Mouse (Mus musculus) gonadal fat pad, adult 2 months (tissue): ENCODE measurements around the gene Gpr161. TPM values are rescaled to one million over a fixed set of nuclear protein-coding genes. Genes with fewer than 3 reads are reported as not detected.

Source experiments
- DNase-seq: peaks from one replicate; pipeline ENCODE4 v3.0.0-alpha.2; 2012; ENCODE audit warnings: low read depth
- polyA plus RNA-seq: library from polyadenylated mRNA; depleted of rRNA; stranded (reverse); fragments of >200 nt; gene quantifications from 2 replicates; pipeline ENCODE4 v1.2.3, GENCODE M21; 2012; rRNA removed

Gene Gpr161
- 2.6 and 3.0 TPM in 2 replicates for polyA plus RNA-seq

GRCm38 (mm10) chr1:165295489-165295888 lies at the start of gene Gpr161:
Gene Gpr161, plus strand, starts transcription at chr1:165295789.
- no peak for DNase-seq

DNA sequence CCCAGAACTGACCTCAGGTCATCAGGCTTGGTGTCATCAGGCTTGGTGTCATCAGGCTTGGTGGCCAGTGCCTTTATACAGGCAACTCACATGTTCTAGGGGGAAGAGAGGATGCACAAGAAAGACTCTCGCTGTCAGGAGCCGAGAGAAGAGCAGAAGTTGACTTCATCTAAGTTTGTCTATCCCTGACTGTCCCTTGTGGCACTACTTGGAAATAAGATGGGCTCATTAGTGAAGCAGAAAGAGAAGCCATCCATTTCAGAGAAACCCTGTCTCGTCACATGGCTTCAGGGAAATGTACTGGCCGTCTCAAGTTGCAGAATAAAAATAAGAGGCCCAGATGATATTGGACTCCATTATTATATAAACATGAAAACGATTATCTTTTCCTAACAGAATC lies 49.0 kb upstream of the Gpr161 start:
- no peak for DNase-seq

DNA sequence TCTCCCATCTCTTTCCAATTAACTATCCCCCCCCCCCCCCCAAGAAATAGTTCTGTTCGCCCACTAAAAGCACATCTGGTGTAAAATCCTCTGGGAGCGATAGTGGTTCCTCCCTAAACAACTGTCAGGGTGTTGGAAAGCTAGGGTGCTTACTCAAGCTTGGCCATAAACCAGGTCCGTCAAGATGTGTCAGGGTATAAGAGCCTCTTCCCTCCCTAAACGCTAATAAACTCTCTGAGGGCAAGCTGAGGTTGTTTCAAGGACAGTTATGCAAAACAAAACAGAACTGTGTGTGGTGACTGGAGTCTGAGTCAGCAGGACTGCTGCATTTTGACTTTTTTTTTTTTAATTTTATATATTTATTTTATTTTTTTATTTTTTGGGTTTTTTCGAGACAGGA lies 48.5 kb upstream of the Gpr161 start:
- no peak for DNase-seq

- no peak for DNase-seq
Observed at GRCm38 (mm10) chr1:165247788-165248187, 47.8 kb upstream of the Gpr161 start.

DNA sequence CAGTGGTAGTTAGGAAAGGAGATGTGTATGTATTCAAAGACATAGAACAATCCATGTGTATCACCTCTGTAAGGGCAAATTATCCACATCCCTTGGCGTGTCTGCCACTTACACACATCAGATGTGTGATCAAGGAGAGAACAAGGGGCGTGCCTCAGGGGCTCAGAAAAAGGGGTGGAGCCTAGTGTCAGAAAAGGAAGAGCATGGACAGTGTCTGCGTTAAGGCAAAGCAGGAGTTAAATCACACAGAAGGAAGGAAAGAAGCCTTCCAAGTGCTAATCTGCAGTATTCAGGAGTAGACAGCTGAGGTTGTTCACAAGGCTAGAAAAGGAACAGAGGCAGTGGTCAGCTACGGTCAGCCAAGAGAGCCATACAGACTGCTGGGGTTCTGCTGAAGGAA lies 46.7 kb upstream of the Gpr161 start:
- DNase-seq, result no peak

GRCm38 (mm10) chr1:165250546-165250945 lies 45.0 kb upstream of the Gpr161 start:
- no peak for DNase-seq

DNA sequence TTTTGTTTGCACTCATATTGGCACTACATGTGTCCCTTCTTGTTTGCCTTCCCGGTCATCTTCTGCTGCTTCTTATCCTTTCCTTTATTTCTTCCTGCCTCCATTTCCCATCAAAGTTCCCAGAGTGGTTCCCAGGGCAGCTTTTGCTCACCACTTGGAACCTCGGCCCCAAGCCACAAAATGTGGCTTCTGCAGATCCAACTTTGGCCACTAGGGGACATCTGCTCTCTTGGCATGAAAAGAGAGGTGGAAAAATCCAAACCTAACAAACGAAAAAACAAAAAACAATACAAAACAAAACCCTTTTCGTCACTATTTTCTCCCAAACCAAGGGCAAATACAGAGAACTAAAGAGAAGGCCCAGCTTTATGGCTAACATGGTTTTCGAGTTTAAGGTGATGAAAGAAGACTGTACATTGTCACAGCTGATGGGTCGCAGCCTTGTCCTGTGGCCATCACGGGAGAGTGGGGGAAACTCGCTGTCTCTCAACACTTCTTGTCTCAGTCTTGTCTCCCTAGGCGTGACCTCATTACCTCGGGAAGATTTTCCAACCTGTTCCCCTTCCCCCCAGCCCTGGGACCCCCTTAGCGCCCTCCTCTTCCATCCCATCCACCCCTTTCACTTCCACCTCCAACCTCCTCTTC lies 43.4 kb upstream of the Gpr161 start:
- DNase-seq, result no peak

DNA sequence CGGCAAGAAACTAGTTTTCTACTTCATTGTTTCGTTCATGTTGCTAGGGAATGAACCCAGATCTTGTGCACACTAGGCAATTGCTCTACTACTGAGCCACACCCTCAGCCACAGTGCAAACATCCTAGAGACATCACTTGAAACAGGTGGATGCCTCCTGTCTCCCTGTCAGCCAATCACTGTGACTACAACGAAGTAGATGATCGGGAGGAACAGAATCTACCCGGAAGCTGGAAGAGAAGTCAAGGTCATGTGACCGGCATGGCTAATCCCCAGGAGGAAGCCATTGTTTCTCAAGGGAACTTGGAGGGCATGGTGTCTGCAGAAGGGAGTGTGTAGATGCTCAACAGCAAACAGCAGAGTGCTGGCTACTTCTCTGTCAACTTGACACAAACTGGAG lies 20.6 kb upstream of the Gpr161 start:
- DNase-seq, result no peak

GRCm38 (mm10) chr1:165280741-165281140 lies 14.8 kb upstream of the Gpr161 start:
- no peak for DNase-seq

DNA sequence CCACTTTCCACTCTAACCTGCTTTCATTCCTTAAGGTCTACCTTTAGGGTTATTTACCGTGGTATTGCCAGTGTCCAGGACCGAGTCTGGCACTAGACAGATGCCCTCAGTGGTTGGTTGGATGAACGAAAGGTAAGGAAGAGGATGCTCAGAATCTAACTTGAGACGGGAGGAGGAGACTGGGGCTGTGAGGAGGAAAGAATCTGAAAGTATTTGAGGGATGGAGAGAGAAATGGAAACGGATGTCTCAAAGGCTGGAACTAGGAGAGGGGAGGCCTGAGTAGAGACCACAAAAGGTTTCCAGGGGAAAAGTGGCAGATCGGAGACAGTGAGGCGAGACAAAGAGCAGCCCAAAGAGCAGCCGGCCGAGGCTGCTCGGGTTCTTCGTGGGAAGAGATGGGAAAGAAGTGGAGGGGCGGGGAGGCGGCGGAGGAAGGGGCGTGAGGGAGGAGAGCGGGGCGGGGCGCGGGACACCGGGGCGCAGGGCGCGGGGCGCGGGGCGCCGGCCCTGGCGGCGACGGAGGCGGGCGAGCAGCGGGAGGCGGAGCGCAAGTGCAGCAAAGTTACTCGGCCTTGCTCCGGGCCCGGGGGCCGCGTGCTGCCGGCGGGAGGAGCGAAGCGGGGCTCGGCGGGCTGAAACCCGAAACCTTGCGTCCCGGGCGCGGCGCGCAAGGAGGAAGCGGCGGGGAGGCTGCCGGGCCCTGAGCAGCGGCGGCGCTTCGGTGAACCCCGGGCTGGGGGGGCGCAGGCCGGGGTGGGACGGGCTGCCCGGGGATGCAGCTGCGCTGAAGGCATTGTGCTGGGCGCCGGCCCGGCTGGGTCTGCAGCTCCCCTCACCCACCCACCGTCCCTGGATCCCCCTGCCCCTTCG lies 14.0 kb upstream of the Gpr161 start:
- no peak for DNase-seq

DNA sequence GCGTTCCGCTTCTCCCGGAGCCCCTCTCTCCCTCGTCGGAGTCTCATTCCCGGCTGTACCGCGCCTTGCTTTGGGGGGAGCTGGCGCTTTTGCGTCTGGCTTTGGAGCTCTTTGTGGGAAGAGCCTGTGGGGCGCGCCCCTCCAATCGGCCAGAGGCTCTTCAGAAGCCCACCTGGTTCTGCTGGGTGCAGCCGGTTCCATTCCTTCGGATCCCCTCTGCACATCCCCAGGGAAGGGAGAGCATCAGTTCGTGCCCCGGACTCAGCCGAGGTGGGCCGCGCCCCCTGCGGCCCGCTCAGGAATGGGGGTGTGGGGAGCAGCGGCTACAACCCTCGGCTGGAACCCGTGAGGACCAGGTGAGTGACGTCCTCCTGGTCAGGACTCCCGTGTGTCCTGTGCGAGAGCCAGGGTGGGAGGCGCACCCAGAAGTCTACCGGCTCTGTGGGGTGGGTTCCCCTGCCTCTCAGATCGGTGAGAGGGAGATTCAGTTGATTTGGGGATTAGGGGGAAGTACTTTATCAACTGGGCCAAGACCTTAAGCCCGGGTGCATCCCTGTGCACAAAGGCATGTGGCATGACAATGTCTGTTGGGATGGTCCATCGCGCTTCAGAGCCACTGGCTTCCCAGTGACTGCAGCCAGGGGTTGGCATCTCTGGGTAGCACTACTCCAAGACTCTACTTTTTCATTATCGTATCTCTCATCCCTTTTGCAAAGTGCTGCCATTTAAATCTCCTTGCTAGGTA lies 13.2 kb upstream of the Gpr161 start:
- no peak for DNase-seq

DNA sequence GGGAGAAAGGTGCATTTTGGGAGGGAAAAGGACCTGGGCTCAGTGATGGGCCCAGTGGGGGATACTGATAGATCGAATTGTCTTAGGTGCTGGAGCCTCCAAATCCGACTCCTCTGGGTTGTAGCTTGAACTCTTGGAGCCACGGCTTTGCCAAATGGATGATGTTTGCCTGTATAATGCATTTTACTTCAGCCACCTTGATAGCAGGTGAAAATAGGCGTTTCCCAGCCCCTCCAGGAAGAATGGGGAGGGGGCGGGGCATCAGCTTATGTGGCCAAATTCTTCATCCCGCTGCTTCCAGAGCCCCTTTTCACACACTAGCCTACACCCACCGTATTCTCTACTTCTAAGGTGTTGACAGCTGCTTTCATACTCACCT lies 12.6 kb upstream of the Gpr161 start:
- DNase-seq, result no peak

DNA sequence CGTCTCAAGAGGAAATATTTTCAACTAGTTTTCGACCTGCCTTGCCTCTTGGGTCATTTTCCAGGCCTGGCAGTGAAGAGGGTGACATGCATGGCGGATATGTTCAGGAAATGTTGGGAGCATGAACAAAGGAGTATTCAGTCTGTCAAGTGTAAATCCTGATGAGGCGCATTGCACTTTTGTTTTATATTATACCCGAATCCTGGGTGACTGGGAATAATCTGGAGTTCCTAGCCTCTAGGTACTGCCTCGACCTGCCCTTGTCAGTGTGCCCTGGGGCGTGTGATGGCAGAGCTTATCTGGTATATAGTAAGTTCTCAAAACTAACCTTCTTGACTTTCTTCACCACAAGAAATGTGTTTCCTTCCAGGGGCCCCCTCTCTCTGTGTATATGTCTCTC lies 11.5 kb upstream of the Gpr161 start:
- DNase-seq, result no peak

DNA sequence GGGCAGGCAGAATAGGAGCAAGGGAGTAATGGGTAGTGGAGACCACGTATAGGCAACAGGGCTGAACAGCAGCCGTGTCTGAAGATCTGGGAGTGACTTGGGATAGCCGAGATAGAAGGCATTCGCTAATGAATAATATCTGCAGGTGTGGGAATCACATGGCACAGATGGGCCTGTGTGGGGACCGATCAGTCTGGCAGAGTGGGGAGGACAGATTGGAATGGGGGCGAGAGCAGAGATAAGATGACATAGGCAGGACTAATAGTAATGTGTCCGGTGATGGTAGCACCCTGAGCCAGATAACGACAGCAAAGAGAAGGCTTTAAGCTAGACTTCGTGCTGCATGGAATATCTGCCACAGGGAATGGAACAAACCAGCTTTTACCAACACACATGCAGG lies 7.4 kb upstream of the Gpr161 start:
- no peak for DNase-seq

DNA sequence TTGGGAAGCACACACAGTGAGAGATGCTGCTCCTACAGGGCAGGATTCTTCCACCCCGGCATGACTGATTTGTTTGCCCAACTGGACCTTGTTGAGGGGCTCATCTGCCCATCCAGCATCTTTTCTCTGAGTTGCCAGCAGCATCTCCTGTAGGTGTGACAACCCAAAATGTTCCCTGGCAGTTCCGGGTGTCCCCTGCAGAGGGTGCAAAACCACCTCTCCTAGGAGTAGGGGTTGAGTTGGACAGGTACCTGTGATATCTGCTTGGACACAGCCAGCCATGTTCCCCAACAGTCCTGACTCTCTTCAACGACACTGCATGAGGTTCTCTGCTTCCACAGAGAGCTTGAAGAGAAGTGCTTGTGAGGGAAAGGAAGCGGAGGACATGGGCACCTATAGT lies 5.8 kb upstream of the Gpr161 start:
- DNase-seq, result no peak

- DNase-seq, result no peak
Observed at GRCm38 (mm10) chr1:165291606-165292005, 4.0 kb upstream of the Gpr161 start.

DNA sequence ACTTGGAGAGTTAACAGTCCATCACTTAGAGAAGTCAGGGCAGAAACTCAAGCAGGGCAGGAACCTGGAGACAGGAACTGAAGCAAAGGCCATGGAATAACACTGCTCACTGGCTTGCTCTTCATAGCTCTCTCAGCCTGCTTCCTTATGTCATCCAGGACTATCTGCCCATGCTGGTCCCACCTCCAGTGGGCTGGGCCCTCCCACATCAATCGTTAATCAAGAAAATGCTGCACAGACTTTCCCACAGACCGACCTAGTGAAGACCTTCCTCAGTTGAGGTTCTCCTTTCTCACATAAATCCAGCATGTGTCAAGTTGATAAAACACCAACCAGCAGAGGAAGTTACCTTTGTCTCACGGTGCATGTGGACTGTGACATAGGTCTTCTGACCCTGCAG lies 5.5 kb downstream of the Gpr161 start:
- no peak for DNase-seq

DNA sequence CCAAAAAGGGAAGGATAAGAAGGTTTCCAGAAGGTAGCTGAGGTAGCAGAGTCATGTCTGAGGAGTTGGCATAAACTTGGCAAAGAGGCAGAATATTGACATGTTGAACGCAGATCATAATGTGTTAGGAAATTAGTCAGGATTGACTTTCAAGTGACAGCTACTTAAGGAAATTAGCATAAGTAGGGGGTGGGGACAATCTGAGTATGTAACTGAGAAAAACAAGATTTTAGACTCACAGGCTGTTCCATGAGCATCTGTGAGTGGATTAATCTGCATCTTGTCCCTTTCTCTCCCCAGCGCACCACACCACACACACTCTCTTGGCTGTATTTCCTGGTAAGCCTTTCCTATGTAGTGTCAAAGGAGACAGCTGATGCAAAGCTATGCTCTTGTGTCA lies 6.0 kb downstream of the Gpr161 start:
- DNase-seq, result no peak

DNA sequence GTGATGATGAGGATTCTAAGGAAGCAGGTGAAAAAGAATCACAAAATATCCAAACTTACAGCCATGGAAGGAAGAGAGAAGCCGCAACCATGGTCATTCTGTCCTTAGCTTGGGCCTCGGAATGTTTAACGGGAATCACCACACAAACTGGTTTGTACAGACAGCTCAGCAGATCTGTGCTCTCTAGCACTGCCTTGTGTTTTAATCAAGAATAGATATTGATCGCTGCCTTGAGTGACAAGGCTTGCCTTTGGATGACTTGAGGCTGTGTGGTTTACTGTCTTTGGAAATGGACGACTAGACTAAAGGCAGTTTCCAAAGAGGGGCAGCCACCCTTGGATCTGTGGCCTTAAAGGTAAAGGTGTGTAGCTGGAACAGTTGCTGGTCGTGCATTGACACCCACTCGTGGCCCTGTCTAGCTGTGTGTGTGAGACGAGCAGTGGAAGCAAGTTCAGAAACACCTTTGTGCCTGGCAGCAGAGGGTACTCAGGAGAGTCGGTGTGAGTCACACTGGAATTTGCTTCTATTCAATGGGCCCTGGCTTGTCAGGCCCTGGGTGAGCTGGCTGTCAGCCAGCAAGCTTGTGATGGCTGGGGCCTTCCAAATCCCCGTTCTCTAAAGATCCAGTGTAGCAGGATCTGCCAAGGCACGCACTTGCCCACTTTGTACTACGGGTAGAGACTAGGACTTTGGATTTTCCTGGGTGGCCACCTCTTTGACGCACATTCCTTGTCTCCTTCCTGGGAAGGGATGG lies 7.0 kb downstream of the Gpr161 start:
- DNase-seq, result peak; percentile 45

GRCm38 (mm10) chr1:165303209-165303608 lies 7.6 kb downstream of the Gpr161 start:
- DNase-seq, result no peak

GRCm38 (mm10) chr1:165304341-165304740 lies 8.8 kb downstream of the Gpr161 start:
- no peak for DNase-seq

- DNase-seq, result no peak
Observed at GRCm38 (mm10) chr1:165308180-165308579, 12.6 kb downstream of the Gpr161 start.
